Mouse (Mus musculus) heart, adult 2 months (tissue): Measurements from ENCODE around the gene Fra10ac1.

Source experiments
- CTCF ChIP-seq: fragments of 200-600 bp; IDR thresholded peaks from 2 replicates; pipeline ENCODE4 v1.8.1; 2022; ENCODE audit warnings: antibody characterized with exemption, mild to moderate bottlenecking, moderate library complexity
- EP300 ChIP-seq: fragments of 200-500 bp; IDR thresholded peaks from 2 replicates; pipeline ENCODE4 v1.6.1; 2011; ENCODE audit warnings: low read depth, low read length, control low read depth; ENCODE audit not compliant: insufficient read depth
- POLR2A ChIP-seq: fragments of 200-500 bp; IDR thresholded peaks from 2 replicates; pipeline ENCODE4 v1.6.1; 2011; ENCODE audit warnings: mild to moderate bottlenecking, low read depth, low read length, control low read depth; ENCODE audit not compliant: insufficient read depth

DNA sequence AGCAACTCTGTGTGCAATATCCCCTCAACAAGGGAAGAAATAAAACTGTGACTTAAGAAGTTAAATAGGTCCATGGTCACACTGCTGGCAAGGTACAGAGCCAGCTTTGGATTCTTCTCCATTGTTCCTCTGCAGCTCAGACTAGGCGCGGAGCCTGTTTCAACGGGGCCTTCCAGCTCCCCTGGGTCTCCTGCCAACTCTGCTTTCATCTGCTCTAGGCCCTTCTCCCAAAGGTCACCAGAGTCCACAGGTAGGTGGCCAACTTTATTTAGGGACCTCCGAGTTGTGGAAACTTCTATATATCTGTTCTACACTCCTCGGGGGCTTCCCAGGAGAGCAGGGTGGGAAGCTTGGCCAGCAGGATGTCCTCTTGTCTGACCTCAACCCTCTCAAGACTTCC is 37.4 kb upstream of the Fra10ac1 start:
- no peak for TF ChIP-seq POLR2A
- TF ChIP-seq CTCF, result no peak
- TF ChIP-seq EP300, result no peak
